Mouse (Mus musculus): ENCODE data around the gene Ncoa1. TPM values are rescaled to one million over a fixed set of nuclear protein-coding genes. Genes with fewer than 3 reads are reported as not detected.
"Not testable (repeated sequence)": the region's sequence is repeated elsewhere in the genome, so short reads cannot be mapped to it uniquely, and the experiment has no call there.

Ncoa1 gene
- polyA plus RNA-seq, 1 experiment = 21.9 TPM

GRCm38 (mm10) chr12:4371406-4371805 is 105.6 kb downstream of the Ncoa1 start:
- no peaks in the 10 kb centered on the region for H3K4me1 ChIP-seq (ENCODE audit: control insufficient read depth, insufficient read depth, low read length)
- H3K4me3 ChIP-seq (ENCODE audit: low read depth, low read length) = no peak overlapping the region
- no peak overlapping the region for H3K9ac ChIP-seq (ENCODE audit: low read depth, poor library complexity, severe bottlenecking)
- TF ChIP-seq EP300 (IDR thresholded peaks at IDR 0.05; ENCODE audit: insufficient read depth, low read depth, low read length) (no peak), POLR2A (IDR thresholded peaks at IDR 0.05; ENCODE audit: insufficient read depth, low read length) (no peak), CTCF (IDR thresholded peaks at IDR 0.05; ENCODE audit: low read depth, low read length) (no peak)
- no peak overlapping the region for H3K27ac ChIP-seq (ENCODE audit: insufficient read depth, low read length)
- no peaks in the 10 kb centered on the region for H3K27me3 ChIP-seq (ENCODE audit: control insufficient read depth, insufficient read depth, low read length, poor library complexity, severe bottlenecking)
- no peaks in the 10 kb centered on the region for H3K9me3 ChIP-seq (replicated peaks; ENCODE audit: control insufficient read depth, insufficient read depth, low read length, poor library complexity, severe bottlenecking)
- H3K36me3 ChIP-seq (ENCODE audit: control insufficient read depth, insufficient read depth, low read length, poor library complexity, severe bottlenecking) = no peaks in the 10 kb centered on the region

DNA sequence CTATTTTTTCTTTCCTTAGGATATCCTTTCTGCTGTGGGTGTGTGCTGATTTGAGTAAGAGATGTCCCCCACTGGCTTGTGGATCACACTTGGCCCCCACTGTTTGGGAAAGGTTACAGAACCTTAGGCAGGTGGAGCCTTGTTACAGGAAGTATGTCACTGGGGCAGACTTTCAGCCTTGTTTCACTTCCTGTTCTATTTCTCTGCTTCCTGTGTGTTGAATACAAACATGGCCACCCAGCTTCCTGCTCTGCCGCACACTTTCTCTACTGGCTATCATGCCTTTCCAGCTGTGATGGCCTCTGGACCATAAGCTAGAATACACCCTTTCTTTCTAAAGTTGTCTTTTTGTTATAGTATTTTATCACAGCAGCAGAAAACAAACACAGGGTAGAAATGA is 111.0 kb downstream of the Ncoa1 start:
- Histone ChIP-seq H3K27ac (ENCODE audit: insufficient read depth, low read length) (no peak overlapping the region), H3K9me3 (replicated peaks; ENCODE audit: control insufficient read depth, insufficient read depth, low read length, poor library complexity, severe bottlenecking) (0 out of 2 replicates have a peak, but pooled peaks cover 4% of the 10 kb centered on the region), H3K4me1 (ENCODE audit: control insufficient read depth, insufficient read depth, low read length) (no peaks in the 10 kb centered on the region), H3K9ac (ENCODE audit: low read depth, poor library complexity, severe bottlenecking) (no peak overlapping the region), H3K4me3 (ENCODE audit: low read depth, low read length) (no peak overlapping the region), H3K36me3 (ENCODE audit: control insufficient read depth, insufficient read depth, low read length, poor library complexity, severe bottlenecking) (no peaks in the 10 kb centered on the region; the same call in 1 of the 2 replicates), H3K27me3 (ENCODE audit: control insufficient read depth, insufficient read depth, low read length, poor library complexity, severe bottlenecking) (no peaks in the 10 kb centered on the region)
- no peak for TF ChIP-seq POLR2A (IDR thresholded peaks at IDR 0.05; ENCODE audit: insufficient read depth, low read length)
- TF ChIP-seq CTCF (IDR thresholded peaks at IDR 0.05; ENCODE audit: low read depth, low read length) = no peak

DNA sequence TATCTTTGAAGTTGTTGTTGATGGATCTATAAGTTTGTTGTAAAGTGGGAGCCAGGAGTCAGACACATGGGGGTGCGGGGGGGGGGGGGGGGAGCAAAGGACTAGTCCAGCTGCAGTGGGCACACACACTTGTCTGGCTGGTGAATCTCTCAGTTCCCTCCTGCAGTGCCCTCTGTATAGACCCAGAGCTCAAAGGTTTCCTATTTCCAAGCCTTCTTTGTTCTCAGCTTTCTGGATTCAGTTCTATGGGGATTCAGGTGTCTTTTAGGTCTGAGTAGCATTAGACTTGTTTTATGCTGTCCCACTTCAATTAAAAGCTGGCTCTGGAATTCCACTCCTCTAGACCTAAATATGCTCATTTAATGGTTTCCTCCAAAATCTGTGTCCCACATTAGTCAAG is 117.5 kb downstream of the Ncoa1 start:
- Histone ChIP-seq H3K4me1 (ENCODE audit: control insufficient read depth, insufficient read depth, low read length) (peaks cover 1% of the 10 kb centered on the region), H3K9me3 (replicated peaks; ENCODE audit: control insufficient read depth, insufficient read depth, low read length, poor library complexity, severe bottlenecking) (0 out of 2 replicates have a peak, but pooled peaks cover 3% of the 10 kb centered on the region), H3K27me3 (ENCODE audit: control insufficient read depth, insufficient read depth, low read length, poor library complexity, severe bottlenecking) (no peaks in the 10 kb centered on the region), H3K9ac (ENCODE audit: low read depth, poor library complexity, severe bottlenecking) (peak overlapping the region; percentile 57; the same call in 1 of the 2 replicates), H3K4me3 (ENCODE audit: low read depth, low read length) (no peak overlapping the region), H3K36me3 (ENCODE audit: control insufficient read depth, insufficient read depth, low read length, poor library complexity, severe bottlenecking) (no peaks in the 10 kb centered on the region; the same call in 1 of the 2 replicates), H3K27ac (ENCODE audit: insufficient read depth, low read length) (peak overlapping the region; percentile 100)
- TF ChIP-seq POLR2A (IDR thresholded peaks at IDR 0.05; ENCODE audit: insufficient read depth, low read length) = no peak
- TF ChIP-seq EP300 (IDR thresholded peaks at IDR 0.05; ENCODE audit: insufficient read depth, low read depth, low read length) = peak; percentile 42; the same call in 1 of the 2 replicates

DNA sequence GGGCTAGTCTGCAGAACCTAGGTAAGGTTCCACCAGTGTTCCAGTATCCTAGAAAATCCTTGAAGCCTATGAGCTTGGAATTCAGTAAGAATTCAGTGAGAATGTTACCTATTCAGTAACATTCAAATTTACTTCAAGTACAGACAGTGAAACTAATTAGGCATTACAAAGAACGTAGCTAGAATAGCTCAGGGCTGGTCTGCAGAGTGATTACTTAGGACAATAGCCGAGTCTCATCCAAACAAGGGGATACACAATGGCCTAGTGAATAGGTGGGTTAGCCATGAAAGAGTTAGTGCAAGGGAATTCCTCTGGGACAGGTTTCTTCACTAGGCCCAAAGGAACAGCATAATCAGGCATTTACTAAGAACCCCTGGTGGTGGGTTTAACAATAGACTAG is 118.3 kb downstream of the Ncoa1 start:
- H3K4me1 ChIP-seq (ENCODE audit: control insufficient read depth, insufficient read depth, low read length); H3K9me3 ChIP-seq (replicated peaks; ENCODE audit: control insufficient read depth, insufficient read depth, low read length, poor library complexity, severe bottlenecking); H3K9ac ChIP-seq (ENCODE audit: low read depth, poor library complexity, severe bottlenecking); H3K4me3 ChIP-seq (ENCODE audit: low read depth, low read length); H3K36me3 ChIP-seq (ENCODE audit: control insufficient read depth, insufficient read depth, low read length, poor library complexity, severe bottlenecking); H3K27me3 ChIP-seq (ENCODE audit: control insufficient read depth, insufficient read depth, low read length, poor library complexity, severe bottlenecking): not testable (repeated sequence)
- H3K27ac ChIP-seq (ENCODE audit: insufficient read depth, low read length) = peak overlapping the region; percentile 100; the same call in 1 of the 2 replicates

- Histone ChIP-seq H3K27ac (ENCODE audit: insufficient read depth, low read length) (peak overlapping the region; percentile 99), H3K4me3 (ENCODE audit: low read depth, low read length) (no peak overlapping the region), H3K9me3 (replicated peaks; ENCODE audit: control insufficient read depth, insufficient read depth, low read length, poor library complexity, severe bottlenecking) (no peaks in the 10 kb centered on the region), H3K27me3 (ENCODE audit: control insufficient read depth, insufficient read depth, low read length, poor library complexity, severe bottlenecking) (no peaks in the 10 kb centered on the region), H3K4me1 (ENCODE audit: control insufficient read depth, insufficient read depth, low read length) (peaks cover 1% of the 10 kb centered on the region), H3K36me3 (ENCODE audit: control insufficient read depth, insufficient read depth, low read length, poor library complexity, severe bottlenecking) (no peaks in the 10 kb centered on the region; the same call in 1 of the 2 replicates), H3K9ac (ENCODE audit: low read depth, poor library complexity, severe bottlenecking) (peak overlapping the region; percentile 73)
- TF ChIP-seq CTCF (IDR thresholded peaks at IDR 0.05; ENCODE audit: low read depth, low read length) = no peak
- TF ChIP-seq POLR2A (IDR thresholded peaks at IDR 0.05; ENCODE audit: insufficient read depth, low read length) = no peak
- TF ChIP-seq EP300 (IDR thresholded peaks at IDR 0.05; ENCODE audit: insufficient read depth, low read depth, low read length) = peak; percentile 67
These were observed 118.9 kb downstream of the Ncoa1 start for GRCm38 (mm10) chr12:4358100-4358499.

DNA sequence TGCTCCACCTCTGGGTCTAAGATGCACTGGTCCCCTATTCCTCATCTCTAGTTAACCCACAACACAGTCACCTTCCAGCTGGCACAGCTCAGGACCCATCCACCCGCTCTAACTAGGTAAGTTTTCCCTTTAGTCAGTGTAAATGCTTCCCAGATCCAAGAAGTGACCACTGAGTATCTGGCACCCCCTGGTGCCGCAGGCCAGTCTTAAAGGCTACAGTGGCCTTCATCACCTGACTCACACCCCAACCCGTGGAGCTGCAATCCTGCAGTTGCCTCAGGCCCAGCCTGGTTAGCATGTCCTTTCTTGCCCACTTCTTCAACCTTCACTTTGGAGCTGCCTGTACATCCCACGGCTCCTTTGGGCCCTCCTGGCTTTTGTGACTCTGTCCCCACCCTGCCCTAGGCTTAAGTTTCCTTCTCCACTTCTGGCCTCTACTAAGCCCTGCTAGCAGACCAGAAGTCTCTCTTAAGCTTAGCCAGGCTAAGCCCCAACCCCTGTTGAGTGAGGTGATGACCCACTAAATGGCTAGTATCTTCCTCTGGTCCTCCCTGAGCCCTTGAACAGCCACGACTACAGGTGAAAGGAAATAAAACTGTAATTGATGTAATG is 120.0 kb downstream of the Ncoa1 start:
- H3K4me3 ChIP-seq (ENCODE audit: low read depth, low read length) = no peak overlapping the region
- no peaks in the 10 kb centered on the region for H3K27me3 ChIP-seq (ENCODE audit: control insufficient read depth, insufficient read depth, low read length, poor library complexity, severe bottlenecking)
- TF ChIP-seq EP300 (IDR thresholded peaks at IDR 0.05; ENCODE audit: insufficient read depth, low read depth, low read length) = peak; percentile 80
- no peak for TF ChIP-seq POLR2A (IDR thresholded peaks at IDR 0.05; ENCODE audit: insufficient read depth, low read length)
- TF ChIP-seq CTCF (IDR thresholded peaks at IDR 0.05; ENCODE audit: low read depth, low read length) = peak; percentile 36
- peaks cover 1% of the 10 kb centered on the region for H3K4me1 ChIP-seq (ENCODE audit: control insufficient read depth, insufficient read depth, low read length)
- peak overlapping the region; percentile 90 for H3K27ac ChIP-seq (ENCODE audit: insufficient read depth, low read length)
- H3K9me3 ChIP-seq (replicated peaks; ENCODE audit: control insufficient read depth, insufficient read depth, low read length, poor library complexity, severe bottlenecking) = no peaks in the 10 kb centered on the region
- H3K9ac ChIP-seq (ENCODE audit: low read depth, poor library complexity, severe bottlenecking) = peak overlapping the region; percentile 4
- no peaks in the 10 kb centered on the region for H3K36me3 ChIP-seq (ENCODE audit: control insufficient read depth, insufficient read depth, low read length, poor library complexity, severe bottlenecking)
